In genomic region chr11:96327750-96328149, GRCm38 (mm10) we compare ENCODE assay signal across 17 mouse cellular contexts. TPM values are rescaled to one million over a fixed set of nuclear protein-coding genes. Genes with fewer than 3 reads are reported as not detected.
DNase-seq lines count a peak whose midpoint lies in the region; ATAC-seq and TF ChIP-seq lines count a peak whose summit lies in the region.
"Had no signal": no experiment of that assay in that cellular context is flagged by ENCODE, and none has a peak within 500 bp of the region (broad histone marks: within the 10 kb centered on the region; RNA-seq: fewer than 3 reads in every experiment).

No protein-coding gene starts in this region.

- peaks cover 99% of the 10 kb centered on the region for H3K4me1 ChIP-seq in kidney, embryonic 16.5 days (ENCODE audit: insufficient read depth, low read length)
- no peaks in the 10 kb centered on the region for H3K4me1 ChIP-seq in embryonic fibroblast, embryonic 13.5 days (ENCODE audit: control insufficient read depth, insufficient read depth, low read length)
- H3K4me1 ChIP-seq in hindbrain, embryonic 15.5 days (replicated peaks), result no peaks in the 10 kb centered on the region
- H3K4me1 ChIP-seq in neural tube, embryonic 13.5 days (replicated peaks), result peaks cover 100% of the 10 kb centered on the region

- no peak for ATAC-seq in kidney, embryonic 16.5 days (ENCODE audit: low FRiP score, low TSS enrichment)
- ATAC-seq in hindbrain, embryonic 15.5 days (ENCODE audit: low FRiP score, low read depth), result peak; percentile 67
- peak; percentile 65 for ATAC-seq in neural tube, embryonic 13.5 days (ENCODE audit: low read depth)
- ATAC-seq in megakaryocyte-erythroid progenitor cell, adult 5-6 weeks (replicated peaks; ENCODE audit: low FRiP score, low TSS enrichment, poor library complexity, severe bottlenecking), result no peak

- peak overlapping the region; percentile 90 for H3K9ac ChIP-seq in kidney, embryonic 16.5 days (replicated peaks; ENCODE audit: low read length)
- H3K9ac ChIP-seq in hindbrain, embryonic 15.5 days, result peak overlapping the region; percentile 65
- peak overlapping the region; percentile 100 for H3K9ac ChIP-seq in neural tube, embryonic 13.5 days

- TF ChIP-seq CTCF in embryonic fibroblast, embryonic 13.5 days (IDR thresholded peaks at IDR 0.05; ENCODE audit: borderline replicate concordance, insufficient read depth, low read length), result no peak

- 28% methylated on average over 5 of the region's 5 CpGs for WGBS in kidney, embryonic 16.5 days
- WGBS in hindbrain, embryonic 15.5 days, result 4% methylated on average over 5 of the region's 5 CpGs
- WGBS in neural tube, embryonic 13.5 days, result 4% methylated on average over 5 of the region's 5 CpGs

- H3K4me2 ChIP-seq in kidney, embryonic 16.5 days (replicated peaks; ENCODE audit: low read depth, low read length), result peak overlapping the region; percentile 90
- peak overlapping the region; percentile 59 for H3K4me2 ChIP-seq in hindbrain, embryonic 15.5 days
- H3K4me2 ChIP-seq in neural tube, embryonic 13.5 days, result peak overlapping the region; percentile 96
- H3K4me2 ChIP-seq: midbrain, embryonic 11.5 days had no signal

- H3K27ac ChIP-seq in kidney, embryonic 16.5 days (ENCODE audit: low read length), result peak overlapping the region; percentile 99
- peak overlapping the region; percentile 53 for H3K27ac ChIP-seq in embryonic fibroblast, embryonic 13.5 days (ENCODE audit: insufficient read depth, low read length)
- peak overlapping the region; percentile 96 for H3K27ac ChIP-seq in hindbrain, embryonic 15.5 days (replicated peaks)
- H3K27ac ChIP-seq in neural tube, embryonic 13.5 days (replicated peaks), result peak overlapping the region; percentile 100

- H3K9me3 ChIP-seq in kidney, embryonic 16.5 days (ENCODE audit: low read length), result no peaks in the 10 kb centered on the region
- H3K9me3 ChIP-seq in hindbrain, embryonic 15.5 days, result no peaks in the 10 kb centered on the region
- no peaks in the 10 kb centered on the region for H3K9me3 ChIP-seq in neural tube, embryonic 13.5 days
- H3K9me3 ChIP-seq: G1E had no signal

- peak overlapping the region; percentile 71 for H3K4me3 ChIP-seq in kidney, embryonic 16.5 days (ENCODE audit: low read length)
- no peak overlapping the region for H3K4me3 ChIP-seq in embryonic fibroblast, embryonic 13.5 days (ENCODE audit: insufficient read depth, low read length)
- H3K4me3 ChIP-seq in hindbrain, embryonic 15.5 days, result peak overlapping the region; percentile 43
- peak overlapping the region; percentile 99 for H3K4me3 ChIP-seq in neural tube, embryonic 13.5 days
- H3K4me3 ChIP-seq: myocyte had no signal

- H3K27me3 ChIP-seq in kidney, embryonic 16.5 days (ENCODE audit: insufficient read depth, low read length), result no peaks in the 10 kb centered on the region
- H3K27me3 ChIP-seq in hindbrain, embryonic 15.5 days, result peaks cover 54% of the 10 kb centered on the region
- no peaks in the 10 kb centered on the region for H3K27me3 ChIP-seq in neural tube, embryonic 13.5 days

- H3K36me3 ChIP-seq in kidney, embryonic 16.5 days (ENCODE audit: insufficient read depth, low read length), result no peaks in the 10 kb centered on the region; the same call in 1 of the 2 replicates
- H3K36me3 ChIP-seq in hindbrain, embryonic 15.5 days, result no peaks in the 10 kb centered on the region
- H3K36me3 ChIP-seq in neural tube, embryonic 13.5 days, result peaks cover 22% of the 10 kb centered on the region
- H3K36me3 ChIP-seq: G1E had no signal

- TF ChIP-seq POLR2A in embryonic fibroblast, embryonic 13.5 days (IDR thresholded peaks at IDR 0.05; ENCODE audit: low read depth, low read length), result no peak

- no peak for DNase-seq in kidney, adult 11 months
- no peak for DNase-seq in layer of hippocampus, adult 11-12 months (ENCODE audit: low spot score)
- DNase-seq in thymus, postnatal 14 days, result no peak
- DNase-seq: adrenal gland, postnatal 10 days; cerebellum, adult 8-10 months; gastrocnemius, postnatal 14 days; kidney, adult 18-20 months had no signal

RNA-seq across cellular contexts. Expression of gene Hoxb3, which starts 4.6 kb away (rescaled TPM):
- 3.7 and 4.3 TPM in 2 replicates for polyA plus RNA-seq in kidney, embryonic 16.5 days (2015; fragmentation: Nextera tagmentation; extraction: Ambion mirVana)
- polyA plus RNA-seq in embryonic fibroblast, embryonic 13.5 days (2011; ENCODE audit: insufficient read length, low read depth, missing spikeins), result 19.1 and 21.9 TPM in 2 replicates
- polyA plus RNA-seq in hindbrain, embryonic 15.5 days (2015; fragmentation: Nextera tagmentation; extraction: Ambion mirVana), result 12.8 and 13.2 TPM in 2 replicates
- polyA plus RNA-seq in neural tube, embryonic 13.5 days (2015; fragmentation: Nextera tagmentation; extraction: Ambion mirVana), result 12.8 and 14.7 TPM in 2 replicates
- total RNA-seq in megakaryocyte-erythroid progenitor cell, adult 5-6 weeks (2014; fragmentation: Nextera tagmentation), result 0.28 and 0.79 TPM in 2 replicates
- total RNA-seq in megakaryocyte-erythroid progenitor cell, adult 5-6 weeks (2017), result not detected in 2 replicates
- total RNA-seq: left cerebral cortex, postnatal 36 days had no signal
- polyA plus RNA-seq: midbrain, embryonic 11.5 days; myocyte had no signal

RNA-seq across cellular contexts. Expression of gene Hoxb4, which starts 9.7 kb away (rescaled TPM):
- 4.1 and 6.2 TPM in 2 replicates for polyA plus RNA-seq in kidney, embryonic 16.5 days (2015; fragmentation: Nextera tagmentation; extraction: Ambion mirVana)
- 8.3 and 10.4 TPM in 2 replicates for polyA plus RNA-seq in embryonic fibroblast, embryonic 13.5 days (2011; ENCODE audit: insufficient read length, low read depth, missing spikeins)
- polyA plus RNA-seq in hindbrain, embryonic 15.5 days (2015; fragmentation: Nextera tagmentation; extraction: Ambion mirVana), result 3.5 and 3.8 TPM in 2 replicates
- polyA plus RNA-seq in neural tube, embryonic 13.5 days (2015; fragmentation: Nextera tagmentation; extraction: Ambion mirVana), result 7.5 and 8.7 TPM in 2 replicates
- total RNA-seq in megakaryocyte-erythroid progenitor cell, adult 5-6 weeks (2014; fragmentation: Nextera tagmentation), result 0.12 and 0.66 TPM in 2 replicates
- 0.70 and 1.9 TPM in 2 replicates for total RNA-seq in megakaryocyte-erythroid progenitor cell, adult 5-6 weeks (2017)
- total RNA-seq: G1E; left cerebral cortex, postnatal 36 days had no signal
- polyA plus RNA-seq: midbrain, embryonic 11.5 days; myocyte had no signal

RNA-seq across cellular contexts. Expression of gene Hoxb2, which starts 22.6 kb away (rescaled TPM):
- 34.4 and 36.1 TPM in 2 replicates for polyA plus RNA-seq in kidney, embryonic 16.5 days (2015; fragmentation: Nextera tagmentation; extraction: Ambion mirVana)
- polyA plus RNA-seq in embryonic fibroblast, embryonic 13.5 days (2011; ENCODE audit: insufficient read length, low read depth, missing spikeins), result 6.6 and 11.0 TPM in 2 replicates
- 26.8 and 32.9 TPM in 2 replicates for polyA plus RNA-seq in hindbrain, embryonic 15.5 days (2015; fragmentation: Nextera tagmentation; extraction: Ambion mirVana)
- 63.0 and 67.1 TPM in 2 replicates for polyA plus RNA-seq in neural tube, embryonic 13.5 days (2015; fragmentation: Nextera tagmentation; extraction: Ambion mirVana)
- total RNA-seq in megakaryocyte-erythroid progenitor cell, adult 5-6 weeks (2014; fragmentation: Nextera tagmentation), result 0.37 TPM in 1 of 2 replicates, not detected in the other
- total RNA-seq in megakaryocyte-erythroid progenitor cell, adult 5-6 weeks (2017), result 0.42 TPM in 1 of 2 replicates, not detected in the other
- total RNA-seq: left cerebral cortex, postnatal 36 days had no signal
- polyA plus RNA-seq: G1E; midbrain, embryonic 11.5 days; myocyte had no signal

RNA-seq across cellular contexts. Expression of gene Hoxb5, which starts 24.6 kb away (rescaled TPM):
- 19.2 and 24.3 TPM in 2 replicates for polyA plus RNA-seq in kidney, embryonic 16.5 days (2015; fragmentation: Nextera tagmentation; extraction: Ambion mirVana)
- polyA plus RNA-seq in embryonic fibroblast, embryonic 13.5 days (2011; ENCODE audit: insufficient read length, low read depth, missing spikeins), result 4.1 and 5.9 TPM in 2 replicates
- 115 and 140 TPM in 2 replicates for polyA plus RNA-seq in hindbrain, embryonic 15.5 days (2015; fragmentation: Nextera tagmentation; extraction: Ambion mirVana)
- 67.1 and 88.3 TPM in 2 replicates for polyA plus RNA-seq in neural tube, embryonic 13.5 days (2015; fragmentation: Nextera tagmentation; extraction: Ambion mirVana)
- total RNA-seq in megakaryocyte-erythroid progenitor cell, adult 5-6 weeks (2014; fragmentation: Nextera tagmentation), result not detected in 2 replicates
- total RNA-seq in megakaryocyte-erythroid progenitor cell, adult 5-6 weeks (2017), result not detected in 2 replicates
- total RNA-seq: left cerebral cortex, postnatal 36 days had no signal
- polyA plus RNA-seq: midbrain, embryonic 11.5 days; myocyte had no signal

RNA-seq across cellular contexts. Expression of gene Hoxb6, which starts 35.5 kb away (rescaled TPM):
- 50.3 and 55.7 TPM in 2 replicates for polyA plus RNA-seq in kidney, embryonic 16.5 days (2015; fragmentation: Nextera tagmentation; extraction: Ambion mirVana)
- polyA plus RNA-seq in embryonic fibroblast, embryonic 13.5 days (2011; ENCODE audit: insufficient read length, low read depth, missing spikeins), result 9.6 and 14.1 TPM in 2 replicates
- 52.1 and 66.7 TPM in 2 replicates for polyA plus RNA-seq in hindbrain, embryonic 15.5 days (2015; fragmentation: Nextera tagmentation; extraction: Ambion mirVana)
- polyA plus RNA-seq in neural tube, embryonic 13.5 days (2015; fragmentation: Nextera tagmentation; extraction: Ambion mirVana), result 171 and 174 TPM in 2 replicates
- not detected in 2 replicates for total RNA-seq in megakaryocyte-erythroid progenitor cell, adult 5-6 weeks (2014; fragmentation: Nextera tagmentation)
- total RNA-seq in megakaryocyte-erythroid progenitor cell, adult 5-6 weeks (2017), result 0.72 TPM in 1 of 2 replicates, not detected in the other
- total RNA-seq: G1E; left cerebral cortex, postnatal 36 days had no signal
- polyA plus RNA-seq: heart, embryonic 14.5 days; midbrain, embryonic 11.5 days; myocyte had no signal

Comparison
In these comparisons a context has a peak if more than half of its experiments do, and no peak if none do; other contexts are left out.
1. ATAC-seq: peak in hindbrain, embryonic 15.5 days (single experiment) and neural tube, embryonic 13.5 days (single experiment); none in kidney, embryonic 16.5 days (single experiment) and megakaryocyte-erythroid progenitor cell, adult 5-6 weeks (single experiment).
2. Peak in every context shown above with its lines, with median percentiles within 50 percentile points of each other: H3K27ac ChIP-seq, H3K4me2 ChIP-seq and H3K9ac ChIP-seq.